Mouse (Mus musculus) central nervous system, embryonic 11.5 days (tissue): Measurements from ENCODE around the gene Mrpl2. TPM values are rescaled to one million over a fixed set of nuclear protein-coding genes. Genes with fewer than 3 reads are reported as not detected.

ENCODE experiments used
- polyA plus RNA-seq: library from polyadenylated mRNA; depleted of rRNA; stranded (reverse); fragments of >200 nt; gene quantifications from 2 replicates; pipeline ENCODE4 v1.2.3, GENCODE M21; 2012; rRNA removed

The Mrpl2 gene
- 63.5 and 65.5 TPM in 2 replicates for polyA plus RNA-seq

DNA sequence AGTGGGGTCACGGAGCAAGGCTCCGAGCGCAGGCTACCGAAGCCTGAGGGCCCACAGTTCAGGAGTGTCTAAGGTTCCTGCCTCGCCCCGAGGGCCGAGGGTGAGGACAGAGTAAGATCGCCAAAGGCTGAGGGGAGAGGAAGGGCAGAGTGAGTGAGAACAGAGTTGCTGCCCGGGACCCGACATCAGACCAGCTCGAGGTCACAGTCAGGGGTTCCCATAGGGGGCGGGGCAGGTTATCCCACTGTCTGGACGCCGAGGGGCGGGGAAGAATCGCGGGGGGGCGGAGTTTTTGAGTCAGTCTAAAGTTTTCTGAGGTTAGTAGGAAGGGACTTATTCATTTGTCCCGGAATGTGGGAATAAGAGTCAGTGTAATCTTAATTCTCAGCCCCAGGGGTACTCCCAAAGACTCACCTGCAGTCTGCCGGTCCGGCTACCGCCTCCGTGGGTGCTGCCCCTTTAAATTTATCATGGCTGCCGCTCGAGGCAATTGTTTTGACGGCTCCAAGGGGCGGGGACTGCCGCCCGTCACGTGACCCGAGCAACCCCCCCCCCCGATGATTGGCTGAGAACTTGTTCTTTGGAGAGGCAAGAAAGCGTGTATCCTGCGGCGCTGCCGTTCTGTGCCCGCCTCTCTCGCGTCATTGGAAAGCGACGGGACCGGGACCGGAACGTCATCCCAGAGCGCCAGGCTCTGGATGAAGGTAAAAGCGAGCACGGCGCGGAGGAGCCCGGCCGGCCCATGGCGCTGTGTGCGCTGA is at the start of gene Mrpl2, which contains the start of gene Klc4:
Mrpl2 (plus strand) TSS at position 669 of the 761 bp plus-strand sequence.
Klc4 (minus strand) TSS at position 462 of the 761 bp plus-strand sequence.

DNA sequence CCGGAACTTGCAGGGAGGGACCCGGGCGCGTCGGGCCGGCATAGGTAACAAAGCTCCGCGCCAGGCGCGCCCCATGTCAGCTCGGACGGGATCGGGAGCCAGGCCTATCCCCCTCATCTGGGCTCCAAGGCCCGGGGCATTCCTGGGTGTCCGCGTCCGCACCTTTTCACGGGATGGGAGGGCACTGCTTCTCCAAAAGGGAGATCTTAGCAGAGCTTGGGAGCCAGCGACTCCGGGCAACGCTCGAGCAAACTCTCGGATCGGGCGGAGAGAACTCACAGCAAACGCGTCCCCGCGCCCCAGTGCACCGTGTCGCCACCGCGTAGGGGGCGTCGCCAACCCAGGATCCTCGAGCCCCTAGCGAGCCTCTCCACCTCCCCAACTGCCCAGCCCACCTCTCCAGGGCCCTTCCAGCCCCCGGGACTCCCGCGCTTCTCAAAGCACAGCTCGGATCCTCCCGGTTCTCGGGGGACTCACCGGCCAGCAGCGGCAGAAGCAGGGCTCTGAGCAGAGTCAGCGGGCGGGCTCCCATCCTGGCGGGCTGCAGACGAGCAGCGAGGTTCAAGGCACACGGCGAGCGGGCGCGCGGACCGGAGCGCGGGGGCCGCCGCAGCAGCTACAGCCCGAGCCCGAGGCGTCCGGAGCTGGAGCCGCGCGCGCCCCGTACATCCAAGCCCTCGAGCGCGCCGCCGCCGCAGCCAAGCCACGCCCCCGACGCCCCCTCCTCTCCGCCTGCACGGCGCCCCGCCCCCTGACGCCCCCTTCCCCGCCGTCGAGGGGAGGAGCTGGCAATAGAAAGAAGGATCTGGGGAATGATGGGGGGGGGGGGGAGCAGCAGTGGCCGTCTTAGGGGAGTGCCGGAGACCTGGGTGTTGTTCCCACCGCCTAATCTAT is 17.0 kb upstream of the Mrpl2 start, which contains the start of gene Ptk7:
Ptk7 (minus strand) TSS at position 714 of the 894 bp plus-strand sequence.

DNA sequence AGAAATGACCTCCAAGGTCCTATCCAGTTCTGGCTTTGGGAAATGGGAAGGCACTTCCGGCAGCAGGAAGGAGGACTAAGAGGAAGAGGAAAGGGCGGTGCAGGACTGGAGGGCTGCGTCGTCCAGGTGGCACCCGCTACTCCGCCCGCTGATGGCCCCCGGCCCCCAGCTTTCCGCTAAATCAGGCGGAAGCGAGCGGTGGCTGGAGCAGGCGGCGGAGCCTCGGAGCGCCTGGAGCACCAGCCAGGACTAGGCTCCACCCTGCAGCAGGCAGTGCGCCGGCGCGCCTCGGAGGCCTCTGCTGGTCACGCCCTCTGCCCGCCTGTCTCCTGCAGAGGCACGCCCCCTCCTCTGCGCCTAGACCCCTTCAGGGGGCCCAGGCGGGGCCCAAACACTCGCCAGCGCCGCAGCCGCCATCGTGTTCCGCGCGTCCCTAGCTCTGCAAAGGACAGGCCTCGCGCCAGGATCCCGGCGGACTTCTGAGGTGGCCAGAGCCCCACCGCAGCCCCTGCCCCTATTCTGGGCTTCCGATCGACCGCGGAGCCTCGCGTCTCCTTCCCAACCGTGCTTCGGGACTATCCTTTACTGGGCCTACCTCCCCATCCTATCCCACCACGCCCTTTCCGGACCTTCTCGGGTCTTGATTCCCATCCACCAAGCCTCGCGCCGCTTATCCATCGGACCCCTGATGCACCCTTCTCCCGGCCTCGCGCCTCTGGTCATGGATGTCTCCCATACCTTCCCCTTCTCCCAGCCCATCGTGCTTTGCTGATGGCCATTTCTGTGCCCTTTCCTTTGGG is 4.4 kb downstream of the Mrpl2 start, which contains the start of gene Cul7:
Cul7 (plus strand) TSS at position 106 of the 800 bp plus-strand sequence.

DNA sequence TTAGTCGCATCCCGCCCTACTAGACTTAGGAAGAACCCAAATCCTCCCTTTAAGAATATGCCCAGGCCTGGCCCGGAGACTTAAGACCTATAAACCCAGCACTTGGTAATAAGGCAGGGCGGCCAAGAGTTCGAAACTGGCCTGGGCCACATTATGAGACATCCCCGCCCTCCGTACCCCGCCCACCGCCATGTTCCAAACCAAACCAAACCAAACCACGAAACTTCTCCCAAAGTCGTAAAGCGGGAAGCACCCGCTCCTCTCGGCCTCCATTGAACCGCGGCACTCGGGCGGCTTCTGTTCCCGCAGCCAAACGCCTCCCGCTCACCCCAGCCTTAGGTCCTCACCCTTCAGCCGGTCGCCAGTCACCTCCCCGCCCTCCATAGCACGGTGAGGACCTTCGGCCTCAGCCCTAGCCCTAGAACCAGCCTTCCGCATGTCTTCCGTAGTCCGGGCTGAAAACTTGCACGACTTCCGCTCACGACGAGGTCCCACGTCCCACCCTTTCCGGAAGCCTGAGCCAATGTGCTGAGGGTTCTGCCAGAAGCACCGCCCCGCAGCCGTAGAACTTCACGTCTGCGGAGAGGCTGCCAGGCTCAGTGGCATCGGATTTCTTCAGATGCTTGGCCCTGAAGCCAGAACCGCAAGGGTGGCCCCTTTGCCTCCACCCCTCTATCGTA is 28.0 kb downstream of the Mrpl2 start, which contains the start of gene Rrp36:
Rrp36 (minus strand) TSS at position 503 of the 680 bp plus-strand sequence.

DNA sequence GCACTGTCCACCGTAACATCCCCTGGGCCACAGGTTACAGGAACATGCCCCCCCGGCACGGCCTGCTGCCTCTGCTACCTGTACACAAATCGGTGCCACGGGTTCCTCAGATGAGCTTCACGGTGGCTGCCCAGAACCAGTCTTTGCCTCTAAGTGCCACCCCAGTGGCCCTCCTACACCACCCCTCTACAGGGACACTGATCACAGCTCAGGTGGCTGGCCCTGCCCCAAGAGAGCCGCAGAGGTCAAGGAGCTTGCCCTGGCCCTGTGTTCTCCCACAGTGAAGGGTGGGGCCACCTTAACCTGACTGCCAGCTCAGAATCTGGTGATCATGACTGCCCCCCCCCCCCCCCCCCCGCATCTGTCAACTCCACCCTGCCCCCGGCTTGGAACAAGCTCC is 32.4 kb downstream of the Mrpl2 start, which contains the start of gene Mea1:
Mea1 (plus strand) TSS at position 378 of the 400 bp plus-strand sequence.

DNA sequence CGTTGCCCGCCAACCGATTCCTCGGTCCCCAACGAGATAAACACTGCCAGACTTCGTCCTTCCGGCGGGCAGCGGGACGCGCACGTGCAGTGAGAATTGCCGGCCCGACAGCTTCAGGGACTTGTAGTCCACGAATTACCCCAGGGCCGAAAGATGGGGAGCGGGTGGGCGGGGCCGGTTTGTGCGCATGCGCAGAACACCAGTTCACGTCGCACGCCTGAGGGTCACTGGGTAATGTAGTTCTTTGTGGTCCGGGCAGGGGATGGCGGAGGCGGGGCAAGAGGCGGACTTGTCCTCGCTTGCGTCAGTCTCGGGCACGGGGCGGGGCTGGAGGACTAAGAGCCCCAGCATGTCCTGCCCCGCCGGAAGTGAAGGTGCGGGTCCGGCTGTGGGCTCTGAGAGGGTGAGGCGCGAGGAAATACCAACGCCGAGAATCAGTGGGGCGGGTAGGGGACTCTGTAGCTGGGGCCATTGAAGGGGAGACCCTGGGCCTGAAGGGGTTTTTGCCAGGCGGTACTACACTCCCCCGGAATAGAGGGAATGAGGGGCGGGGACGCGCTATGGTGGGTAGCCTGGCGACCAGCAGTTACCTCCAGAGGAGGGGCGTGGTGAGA is 34.8 kb downstream of the Mrpl2 start, which contains the start of gene Klhdc3:
Klhdc3 (minus strand) TSS at position 155 of the 614 bp plus-strand sequence.

Other genes with a start within 250 kb of the Mrpl2 start
- gene Crip3, start 217.3 kb upstream of the Mrpl2 start, polyA plus RNA-seq = 2.4 and 2.9 TPM in 2 replicates
- gene Slc22a7, start 207.8 kb upstream of the Mrpl2 start, polyA plus RNA-seq = 0.05 TPM in 1 of 2 replicates, not detected in the other
- gene Ttbk1, start 158.6 kb upstream of the Mrpl2 start, polyA plus RNA-seq = 8.5 and 13.5 TPM in 2 replicates
- gene Dnph1, start 149.5 kb upstream of the Mrpl2 start, polyA plus RNA-seq = 48.0 and 86.4 TPM in 2 replicates
- 16.7 and 24.6 TPM in 2 replicates for gene Cul9, start 99.8 kb upstream of the Mrpl2 start, polyA plus RNA-seq
- 34.7 and 64.2 TPM in 2 replicates for gene Srf, start 90.1 kb upstream of the Mrpl2 start, polyA plus RNA-seq
- 40.7 and 60.1 TPM in 2 replicates for gene Ptk7, start 16.7 kb upstream of the Mrpl2 start, polyA plus RNA-seq
- gene Klc4, start 207 bp upstream of the Mrpl2 start, polyA plus RNA-seq = 25.8 and 35.8 TPM in 2 replicates
- gene Cul7, start 4.1 kb downstream of the Mrpl2 start, polyA plus RNA-seq = 89.0 and 89.5 TPM in 2 replicates
- gene Rrp36, start 28.1 kb downstream of the Mrpl2 start, polyA plus RNA-seq = 43.1 and 50.9 TPM in 2 replicates
- gene Mea1, start 32.6 kb downstream of the Mrpl2 start, polyA plus RNA-seq = 117 and 118 TPM in 2 replicates
- gene Klhdc3, start 34.7 kb downstream of the Mrpl2 start, polyA plus RNA-seq = 94.0 and 115 TPM in 2 replicates
- 106 and 117 TPM in 2 replicates for gene Ppp2r5d, start 58.9 kb downstream of the Mrpl2 start, polyA plus RNA-seq
- 33.4 and 35.8 TPM in 2 replicates for gene Pex6, start 65.2 kb downstream of the Mrpl2 start, polyA plus RNA-seq
- gene Gnmt, start 82.9 kb downstream of the Mrpl2 start, polyA plus RNA-seq = 0.88 and 1.5 TPM in 2 replicates
- gene Cnpy3, start 106.0 kb downstream of the Mrpl2 start, polyA plus RNA-seq = 45.3 and 56.8 TPM in 2 replicates
- 0.16 and 0.22 TPM in 2 replicates for gene Ptcra, start 117.5 kb downstream of the Mrpl2 start, polyA plus RNA-seq
- 39.4 and 41.2 TPM in 2 replicates for gene 2310039H08Rik, start 126.4 kb downstream of the Mrpl2 start, polyA plus RNA-seq
- gene Rpl7l1, start 136.4 kb downstream of the Mrpl2 start, polyA plus RNA-seq = 145 and 156 TPM in 2 replicates
- 7.2 and 11.8 TPM in 2 replicates for gene Bicral, start 212.3 kb downstream of the Mrpl2 start, polyA plus RNA-seq
- gene Tbcc, start 244.5 kb downstream of the Mrpl2 start, polyA plus RNA-seq = 31.5 and 56.9 TPM in 2 replicates